Mouse (Mus musculus) gastrocnemius, postnatal 25 days (tissue): Measurements from ENCODE around the gene Gnptg. TPM values are rescaled to one million over a fixed set of nuclear protein-coding genes. Genes with fewer than 3 reads are reported as not detected.

ENCODE experiments used
- DNase-seq: peaks from one replicate; pipeline ENCODE4 v3.0.0; 2022
- microRNA-seq, 2 experiments: library from miRNA; unstranded; fragments of <30 nt; microRNA quantifications; one replicate each; pipeline ENCODE4 v1.2.0; 2021; ENCODE audit warnings: borderline replicate concordance in 2 of 2
- total RNA-seq, 2 experiments: library from RNA; stranded (reverse); gene quantifications; 1 replicate in 1 of 2; 2 replicates in 1 of 2; pipeline ENCODE4 v1.2.3; 2021

Gene Gnptg
- total RNA-seq, 2 experiments from 2014 or later: 12.9 to 15.9 TPM

DNA sequence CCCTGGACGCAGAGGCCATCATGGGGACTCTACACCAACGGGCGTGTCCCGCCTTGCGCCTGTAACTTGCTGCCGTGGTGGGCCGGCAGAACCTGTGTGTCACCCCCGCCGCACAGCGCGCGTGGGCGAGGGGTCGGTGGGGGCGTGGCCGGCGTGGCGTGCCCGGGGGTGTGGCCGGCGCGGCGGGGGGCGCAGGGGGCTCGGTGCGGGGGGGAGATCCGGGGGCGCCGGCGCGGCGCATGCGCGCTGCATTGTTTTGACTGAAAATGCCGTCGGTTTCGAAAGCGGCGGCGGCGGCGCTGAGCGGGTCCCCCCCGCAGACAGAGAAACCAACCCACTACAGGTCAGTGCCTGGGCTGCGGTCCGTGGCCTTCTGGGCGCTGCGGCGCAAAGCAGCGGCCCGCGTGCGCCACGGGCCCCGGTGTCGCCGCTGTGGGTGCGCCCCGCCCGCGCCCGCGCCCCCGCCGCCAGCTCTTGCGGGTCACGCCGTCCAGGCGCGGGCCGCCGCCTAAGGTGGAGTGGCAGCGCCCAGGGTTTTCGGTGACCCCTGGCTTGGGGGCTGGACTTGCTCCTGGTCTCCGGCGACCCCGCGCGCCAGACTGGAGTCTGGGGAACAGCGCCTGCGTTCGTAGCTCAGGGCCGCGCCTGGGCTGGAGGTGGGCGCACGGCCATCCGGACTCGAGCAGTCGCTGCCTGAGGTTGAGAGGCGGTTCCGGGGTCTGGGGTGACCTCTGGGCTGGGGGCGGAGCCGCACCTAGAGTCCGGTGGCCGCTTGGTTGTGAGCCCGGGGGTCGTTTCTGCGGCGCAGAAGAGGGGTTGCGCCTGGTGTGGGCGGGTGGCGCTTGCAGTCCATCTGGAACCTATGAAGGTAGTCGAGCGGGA lies 51.5 kb downstream of the Gnptg start, which contains the start of gene Unkl:
TSS of gene Unkl (plus strand) at position 248 of the 882 bp plus-strand sequence.
- peak; percentile 76 for DNase-seq

- no peak for DNase-seq
Measured at GRCm38 (mm10) chr17:25187784-25188149, 52.2 kb downstream of the Gnptg start.

GRCm38 (mm10) chr17:25184961-25185360 lies 55.0 kb downstream of the Gnptg start:
- DNase-seq: no peak

DNA sequence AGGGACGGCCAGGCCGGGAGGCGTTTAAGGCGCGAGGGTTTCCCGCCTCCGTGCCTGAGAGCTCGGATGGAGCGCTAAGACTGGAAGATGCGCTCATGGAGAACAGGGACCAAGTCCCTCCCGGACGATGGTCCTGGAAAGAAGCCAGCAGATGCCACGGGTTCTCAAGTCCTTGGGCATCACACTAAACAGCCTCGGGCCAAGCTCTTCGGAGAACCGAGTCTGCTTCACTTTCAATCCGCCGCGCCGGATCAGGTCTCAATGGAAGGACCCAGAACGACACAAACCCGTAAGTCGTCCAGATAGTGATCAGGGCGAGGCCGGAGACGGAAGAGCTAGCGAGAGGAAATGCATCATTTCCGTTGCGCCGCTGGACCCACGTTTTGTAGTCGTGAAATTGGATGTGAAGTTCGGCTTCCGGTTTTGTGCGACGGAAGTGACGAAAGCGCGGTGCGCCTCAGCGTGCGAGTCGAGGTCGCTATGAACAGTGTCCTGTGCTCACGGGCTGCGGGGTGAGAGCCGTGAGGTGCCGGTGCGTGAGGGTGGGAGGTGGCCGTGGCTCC lies 55.7 kb downstream of the Gnptg start, which contains the start of gene BC003965:
TSS of gene BC003965 (plus strand) at position 426 of the 563 bp plus-strand sequence.
- peak; percentile 94 for DNase-seq

Small RNA genes within 50 kb of the gene (microRNA-seq; reads per million reads assigned to microRNA genes)
- 0 to 0.74 reads per million in 2 experiments for gene Mir3547

Other genes with a start within 250 kb of the Gnptg start
- gene Cramp1l, start 224.3 kb downstream of the Gnptg start, total RNA-seq: 1 to 10 TPM; 6.8 to 6.9 TPM
- 1 to 10 TPM; 2.7 to 4.6 TPM for gene Ift140, start 224.0 kb downstream of the Gnptg start, total RNA-seq
- 10 to 100 TPM in 1 of 2 experiments, 1 to 10 TPM in 1; 9.4 to 11.0 TPM for gene Tmem204, start 156.5 kb downstream of the Gnptg start, total RNA-seq
- 1 to 10 TPM; 5.8 to 5.9 TPM for gene Telo2, start 124.2 kb downstream of the Gnptg start, total RNA-seq
- gene Ptx4, start 119.4 kb downstream of the Gnptg start, total RNA-seq: 1 to 10 TPM; 4.4 to 6.6 TPM
- gene Clcn7, start 106.7 kb downstream of the Gnptg start, total RNA-seq: 10 to 100 TPM; 11.7 to 13.1 TPM
- not detected for gene Ccdc154, start 77.7 kb downstream of the Gnptg start, total RNA-seq
- gene Gm38655, start 64.7 kb downstream of the Gnptg start, total RNA-seq: not detected
- gene BC003965, start 55.6 kb downstream of the Gnptg start, total RNA-seq: 10 to 100 TPM; 12.5 to 14.3 TPM
- 1 to 10 TPM; 4.4 to 4.5 TPM for gene Unkl, start 51.7 kb downstream of the Gnptg start, total RNA-seq
- gene Tsr3, start within 50 bp of the Gnptg start, total RNA-seq: 10 to 100 TPM; 17.2 to 18.1 TPM
- not detected for gene Baiap3, start 16.2 kb upstream of the Gnptg start, total RNA-seq
- 10 to 100 TPM; 59.1 to 62.2 TPM for gene Ube2i, start 34.5 kb upstream of the Gnptg start, total RNA-seq
- 1 to 10 TPM in 1 of 2 experiments, under 1 TPM in 1; 0.59 to 1.2 TPM for gene Prss34, start 58.3 kb upstream of the Gnptg start, total RNA-seq
- gene Prss28, start 68.5 kb upstream of the Gnptg start, total RNA-seq: not detected
- gene Prss29, start 78.5 kb upstream of the Gnptg start, total RNA-seq: not detected
- gene Tpsab1, start 105.4 kb upstream of the Gnptg start, total RNA-seq: 1 to 10 TPM; 1.3 to 3.1 TPM
- gene Tpsb2, start 126.2 kb upstream of the Gnptg start, total RNA-seq: 1 to 10 TPM; 3.4 to 7.6 TPM
- gene Tpsg1, start 129.1 kb upstream of the Gnptg start, total RNA-seq: not detected
- gene Cacna1h, start 193.7 kb upstream of the Gnptg start, total RNA-seq: 1 to 10 TPM; 1.5 to 1.6 TPM
- gene Tekt4, start 214.5 kb upstream of the Gnptg start, total RNA-seq: not detected